Mouse (Mus musculus) MEL (cell line): ENCODE results near the gene Myt1l.

Experiments used
- CTCF ChIP-seq, 3 experiments: IDR thresholded peaks in 2 of 3; conservative IDR thresholded peaks in 1 of 3; 2 replicates each; pipeline ENCODE4 v1.5.1; 2011 to 2012; ENCODE audit warnings: low read length in 3 of 3, low read depth in 2 of 3, mild to moderate bottlenecking in 2 of 3, improper control_type of control experiment in 1 of 3, inconsistent platforms in 1 of 3, mixed read lengths in 1 of 3, moderate library complexity in 1 of 3; ENCODE audit not compliant: control insufficient read depth in 1 of 3, insufficient read depth in 1 of 3, poor library complexity in 1 of 3, severe bottlenecking in 1 of 3
- GABPA ChIP-seq: IDR thresholded peaks from 2 replicates; pipeline ENCODE4 v1.6.1; 2012; ENCODE audit warnings: low read depth, mild to moderate bottlenecking, inconsistent platforms, low read length, improper control_type of control experiment, moderate library complexity
- NRF1 ChIP-seq: IDR thresholded peaks from 2 replicates; pipeline ENCODE4 v1.6.1; 2014; ENCODE audit warnings: low read depth, mild to moderate bottlenecking, inconsistent platforms, low read length, improper control_type of control experiment, moderate library complexity; ENCODE audit not compliant: poor library complexity, insufficient read depth, severe bottlenecking
- TAL1 ChIP-seq: IDR thresholded peaks from 2 replicates; pipeline ENCODE4 v1.6.1; 2012; ENCODE audit warnings: mild to moderate bottlenecking, inconsistent platforms, low read length, moderate library complexity, mixed read lengths

GRCm38 (mm10) chr12:29649510-29650152 lies 121.4 kb downstream of the Myt1l start:
- TF ChIP-seq CTCF (IDR thresholded peaks at IDR 0.05 in 2 of 3, conservative IDR thresholded peaks at IDR 0.05 in 1 of 3; ENCODE audit: control insufficient read depth in 1 of 3, insufficient read depth in 1 of 3, low read depth in 2 of 3, low read length in 3 of 3, poor library complexity in 1 of 3, severe bottlenecking in 1 of 3): no peak
- TF ChIP-seq GABPA: no peak
- no peak for TF ChIP-seq TAL1
- TF ChIP-seq NRF1: no peak
